Mouse (Mus musculus): ENCODE data around the gene Ubr4.

GRCm38 (mm10) chr4:139452944-139453700 is 100.7 kb downstream of the Ubr4 start:
- no peak for TF ChIP-seq POLR2A (IDR thresholded peaks at IDR 0.05; ENCODE audit: borderline replicate concordance, control insufficient read depth, low read depth, low read length)
- no peak for TF ChIP-seq CTCF (IDR thresholded peaks at IDR 0.05; ENCODE audit: control insufficient read depth, insufficient read depth, low read length)

All from bone marrow, adult 2 months (tissue).